In the genomic region with DNA sequence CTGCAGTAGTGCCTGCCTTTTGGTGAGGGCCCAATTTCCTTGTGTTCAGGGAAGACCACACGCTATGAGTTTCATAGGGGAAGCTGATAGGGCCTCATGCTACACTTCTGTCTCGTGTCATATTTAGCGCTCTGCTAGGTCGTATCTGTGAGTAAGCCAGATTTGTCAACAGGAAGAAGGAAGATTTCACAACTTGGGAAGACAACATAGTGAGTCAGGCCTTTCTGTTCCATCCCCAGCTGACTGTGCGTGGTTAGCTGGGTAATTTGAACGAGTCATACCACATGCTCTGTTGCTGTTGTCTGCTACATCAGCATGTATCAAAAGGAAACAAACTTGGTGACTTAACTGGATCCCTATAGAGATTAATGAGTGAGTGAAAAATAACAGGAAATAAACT, we compare ENCODE assay signal across 9 mouse cellular contexts. TPM values are rescaled to one million over a fixed set of nuclear protein-coding genes. Genes with fewer than 3 reads are reported as not detected.
A peak's percentile ranks its signal among the peaks of the same experiment; 100 is the strongest.
DNase-seq lines count a peak whose midpoint lies in the region; ATAC-seq lines count a peak whose summit lies in the region.
"Had no signal": no experiment of that assay in that cellular context is flagged by ENCODE, and none has a peak within 500 bp of the region (broad histone marks: within the 10 kb centered on the region; RNA-seq: fewer than 3 reads in every experiment).

No protein-coding gene starts in this region.

- H3K4me2 ChIP-seq in stomach, embryonic 15.5 days = no peak overlapping the region

- no peaks in the 10 kb centered on the region for H3K9me3 ChIP-seq in limb, embryonic 10.5 days (replicated peaks)
- no peaks in the 10 kb centered on the region for H3K9me3 ChIP-seq in stomach, embryonic 15.5 days
- H3K9me3 ChIP-seq: G1E had no signal

- H3K36me3 ChIP-seq in limb, embryonic 10.5 days = no peaks in the 10 kb centered on the region
- no peaks in the 10 kb centered on the region for H3K36me3 ChIP-seq in stomach, embryonic 15.5 days
- H3K36me3 ChIP-seq: G1E had no signal

- WGBS in limb, embryonic 10.5 days = 84% methylated on average over 6 of the region's 6 CpGs
- WGBS in stomach, embryonic 15.5 days = 57% methylated on average over 6 of the region's 6 CpGs

- no peaks in the 10 kb centered on the region for H3K27me3 ChIP-seq in limb, embryonic 10.5 days (ENCODE audit: low read depth, poor library complexity, severe bottlenecking)
- no peaks in the 10 kb centered on the region for H3K27me3 ChIP-seq in stomach, embryonic 15.5 days (replicated peaks)

- H3K4me3 ChIP-seq in limb, embryonic 10.5 days = no peak overlapping the region
- no peak overlapping the region for H3K4me3 ChIP-seq in stomach, embryonic 15.5 days (replicated peaks)

- peak; percentile 37 for DNase-seq in gastrocnemius, adult 18-20 months (ENCODE audit: low spot score)
- DNase-seq in gastrocnemius, postnatal 10 days = no peak
- DNase-seq in right cerebral cortex, postnatal 25 days = peak; percentile 32
- DNase-seq in right cerebral cortex, postnatal 4 days = no peak
- peak; percentile 22 for DNase-seq in limb, embryonic 10.5 days (ENCODE audit: low spot score)
- DNase-seq in cerebellum, adult 8-10 months = no peak
- DNase-seq in kidney, adult 18-20 months = no peak

- no peak overlapping the region for H3K27ac ChIP-seq in limb, embryonic 10.5 days
- H3K27ac ChIP-seq in stomach, embryonic 15.5 days = no peak overlapping the region

- H3K4me1 ChIP-seq in limb, embryonic 10.5 days = peaks cover 7% of the 10 kb centered on the region
- H3K4me1 ChIP-seq in stomach, embryonic 15.5 days = no peaks in the 10 kb centered on the region

- ATAC-seq in stomach, embryonic 15.5 days (ENCODE audit: insufficient read depth, low FRiP score, low read depth) = peak; percentile 30; the same call in 1 of the 2 replicates

- H3K9ac ChIP-seq in stomach, embryonic 15.5 days = no peak overlapping the region

RNA-seq across cellular contexts. Expression of a gene that starts 17.4 kb away (rescaled TPM):
- 1 to 10 TPM; 3.0 to 6.3 TPM for total RNA-seq in gastrocnemius, adult 18-20 months (2021)
- total RNA-seq in gastrocnemius, postnatal 10 days (2021) = 10 to 100 TPM in 1 of 2 experiments, 1 to 10 TPM in 1; 8.5 to 10.6 TPM
- polyA plus RNA-seq in limb, embryonic 10.5 days (2016; fragmentation: Nextera tagmentation; extraction: Ambion mirVana) = 40.0 and 51.8 TPM in 2 replicates
- polyA plus RNA-seq in stomach, embryonic 15.5 days (2015; fragmentation: Nextera tagmentation; extraction: Ambion mirVana) = 27.3 and 31.5 TPM in 2 replicates

Comparison
In these comparisons a context has a peak if more than half of its experiments do, and no peak if none do; other contexts are left out.
1. DNase-seq: peak in gastrocnemius, adult 18-20 months (single experiment), right cerebral cortex, postnatal 25 days (single experiment) and limb, embryonic 10.5 days (single experiment); none in gastrocnemius, postnatal 10 days (single experiment), right cerebral cortex, postnatal 4 days (single experiment), cerebellum, adult 8-10 months (single experiment) and kidney, adult 18-20 months (single experiment).